Mouse (Mus musculus) adrenal gland (tissue): ENCODE data around the gene Olfr1.

Source experiments
- intact Hi-C: fragments of 180-260 bp; cut with DNase I; formaldehyde crosslinking; loops from one replicate; pipeline ENCODE4 v1.15.1; 2025
- long read RNA-seq, 2 experiments: library from polyadenylated mRNA; unstranded; transcript quantifications; one replicate each; pipeline ENCODE4 v2.0.0; 2020; ENCODE audit warnings: borderline replicate concordance in 1 of 2; ENCODE audit not compliant: insufficient replicate concordance in 1 of 2

The Olfr1 gene
- long read RNA-seq, experiment 1 = 0 reads
- long read RNA-seq, experiment 2 = 0 reads

DNA sequence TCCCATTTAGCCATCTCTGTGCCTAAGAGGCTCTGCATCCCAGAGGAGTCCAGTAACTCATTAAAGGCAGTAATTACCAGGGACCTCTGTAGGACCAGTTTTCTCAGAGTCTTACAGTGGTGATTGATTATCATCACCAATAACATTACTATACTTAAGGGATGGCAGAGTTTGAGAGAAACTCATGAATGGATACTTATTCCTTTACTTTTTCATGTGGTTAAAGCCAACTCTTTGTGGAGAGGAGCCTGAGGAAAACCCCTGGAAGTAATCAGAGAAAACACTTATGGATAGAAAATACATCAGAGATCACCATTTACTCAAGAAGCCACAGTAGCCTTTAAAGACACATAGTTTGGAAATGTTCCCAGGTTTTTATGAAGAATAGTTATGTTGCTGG lies at the start of gene Olfr1:
Olfr1 (minus strand) TSS at position 101 of the 400 bp plus-strand sequence.
- intact Hi-C loops = no loop called here

DNA sequence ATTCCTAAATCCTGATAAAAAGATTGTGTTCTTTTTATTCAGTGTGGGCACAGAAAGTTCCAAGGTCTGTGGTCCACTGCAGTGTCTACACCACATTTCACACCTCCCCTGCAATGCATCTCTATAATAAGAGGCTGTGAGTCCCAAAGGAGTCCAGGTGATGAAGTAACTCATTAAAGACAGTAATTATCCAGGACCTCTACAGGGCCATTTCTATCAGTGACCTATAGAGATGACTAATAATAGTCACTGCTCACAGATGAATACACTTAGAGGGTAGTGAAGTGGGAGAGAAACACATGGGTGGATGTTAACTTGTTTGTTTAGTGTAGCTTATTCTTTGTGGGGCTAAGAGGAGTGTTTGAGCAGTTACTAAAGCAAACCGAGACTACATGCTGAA lies 29.0 kb upstream of the Olfr1 start, which contains the start of gene Olfr378:
Olfr378 (minus strand) TSS at position 101 of the 400 bp plus-strand sequence.
- intact Hi-C loops = no loop called here

DNA sequence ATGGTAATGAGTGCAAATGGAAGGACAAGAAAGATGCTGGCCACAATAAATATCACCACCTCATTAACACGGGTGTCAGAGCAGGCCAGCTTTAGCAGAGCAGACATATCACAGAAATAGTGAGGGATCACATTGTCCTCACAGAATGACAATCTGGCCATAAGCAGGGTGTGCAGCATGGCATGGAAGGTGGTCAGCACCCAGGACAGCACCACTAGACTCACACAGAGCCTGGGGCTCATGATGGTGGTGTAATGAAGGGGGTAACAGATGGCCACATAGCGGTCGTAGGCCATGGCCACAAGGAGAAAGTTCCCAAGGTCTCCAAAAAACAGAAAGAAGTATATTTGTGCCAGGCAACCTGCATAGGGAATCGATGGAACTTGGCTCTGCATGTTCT lies 4.0 kb downstream of the Olfr1 start:
- intact Hi-C loops = no loop called here

DNA sequence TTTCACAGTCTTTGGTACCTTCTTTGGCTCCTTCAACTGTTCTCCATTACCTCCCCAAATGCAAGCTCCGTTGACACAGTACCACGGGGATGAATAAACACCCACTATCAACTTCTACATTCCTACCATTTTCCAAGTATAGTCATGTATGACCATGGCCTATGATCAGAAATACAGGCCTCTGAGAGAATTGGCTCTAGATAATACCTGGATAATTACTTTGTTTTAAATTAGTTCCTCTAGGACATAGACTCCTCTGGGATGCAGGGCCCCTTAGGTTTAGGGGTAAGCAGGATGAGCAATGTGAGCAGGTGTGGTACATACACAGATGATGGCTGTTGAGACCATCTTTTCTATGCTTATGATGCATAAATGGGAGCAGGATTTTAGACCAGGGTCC lies 28.5 kb downstream of the Olfr1 start, which contains the start of gene Olfr376:
Olfr376 (plus strand) TSS at position 301 of the 400 bp plus-strand sequence.
- intact Hi-C loops = no loop called here

DNA sequence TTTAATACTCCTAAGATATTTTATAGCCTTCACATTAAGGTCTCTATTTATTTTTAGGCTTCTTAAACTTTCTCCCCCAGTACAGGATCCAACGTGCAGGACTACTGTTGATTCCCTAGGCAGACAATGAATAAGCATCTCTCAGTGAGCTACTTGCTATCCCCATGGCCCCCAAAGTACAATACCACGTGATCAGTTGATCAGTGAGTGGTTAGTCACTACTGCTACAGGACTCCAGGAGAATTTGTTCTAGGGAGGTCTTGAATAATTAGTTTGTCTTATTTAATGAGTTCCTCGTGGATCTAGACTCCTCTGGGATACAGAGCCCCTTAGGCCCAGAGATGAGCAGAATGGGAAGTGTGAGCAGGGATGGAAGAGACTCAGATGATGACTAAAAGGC lies 48.9 kb downstream of the Olfr1 start, which contains the start of gene Olfr20:
Olfr20 (plus strand) TSS at position 301 of the 400 bp plus-strand sequence.
- intact Hi-C loops = no loop called here
